Mouse (Mus musculus): ENCODE measurements around the gene Igf2r.

DNA sequence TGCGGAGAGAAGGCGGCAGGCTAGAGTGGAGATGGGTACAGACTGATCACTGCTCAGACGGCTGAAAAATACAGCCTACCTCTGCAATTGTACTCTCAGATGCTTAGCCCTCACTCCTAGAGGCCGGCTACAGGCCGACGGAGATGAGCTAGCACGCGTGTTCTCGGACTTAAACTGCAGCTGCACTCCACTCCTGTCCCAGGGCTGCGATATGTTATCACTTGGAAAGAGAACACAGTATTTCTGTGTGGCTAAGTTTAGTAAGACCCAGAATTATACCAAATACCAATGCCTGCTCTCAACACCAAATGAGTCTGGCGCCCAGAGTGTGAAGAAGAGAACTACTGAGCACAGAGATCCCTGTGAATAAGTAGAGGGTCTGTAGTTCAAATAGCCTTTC, 116.9 kb downstream of the Igf2r start:
- TF ChIP-seq CTCF (conservative IDR thresholded peaks at IDR 0.05 in 1 of 2, IDR thresholded peaks at IDR 0.05 in 1 of 2; ENCODE audit: low read depth in 2 of 2, low read length in 2 of 2) (no peak), JUND (conservative IDR thresholded peaks at IDR 0.05; ENCODE audit: low read depth, low read length) (no peak), EP300 (IDR thresholded peaks at IDR 0.05; ENCODE audit: low read length) (no peak), SIN3A (IDR thresholded peaks at IDR 0.05; ENCODE audit: low read length) (no peak), CHD1 (IDR thresholded peaks at IDR 0.05; ENCODE audit: low read depth, low read length) (no peak), ETS1 (conservative IDR thresholded peaks at IDR 0.05; ENCODE audit: low read depth, low read length) (no peak), ZMIZ1 (IDR thresholded peaks at IDR 0.05; ENCODE audit: low read depth, low read length) (no peak), ZNF384 (IDR thresholded peaks at IDR 0.05; ENCODE audit: low read depth, low read length) (no peak)
